Comparison of ENCODE assay signal across 16 mouse cellular contexts in genomic region chr5:120436885-120437495, GRCm38 (mm10). TPM values are rescaled to one million over a fixed set of nuclear protein-coding genes. Genes with fewer than 3 reads are reported as not detected.
DNase-seq lines count a peak whose midpoint lies in the region; ATAC-seq lines count a peak whose summit lies in the region.
"Had no signal": no experiment of that assay in that cellular context is flagged by ENCODE, and none has a peak within 500 bp of the region (broad histone marks: within the 10 kb centered on the region; RNA-seq: fewer than 3 reads in every experiment).

No protein-coding gene starts in this region.

- no peaks in the 10 kb centered on the region for H3K9me3 ChIP-seq in forebrain, embryonic 14.5 days (replicated peaks; ENCODE audit: control insufficient read depth, low read length)
- H3K9me3 ChIP-seq in limb, embryonic 11.5 days (ENCODE audit: control insufficient read depth, low read length): no peaks in the 10 kb centered on the region
- H3K9me3 ChIP-seq in neural tube, embryonic 14.5 days (ENCODE audit: control insufficient read depth, low read length): no peaks in the 10 kb centered on the region
- H3K9me3 ChIP-seq in liver, embryonic 12.5 days (replicated peaks): no peaks in the 10 kb centered on the region
- H3K9me3 ChIP-seq: embryonic facial prominence, embryonic 13.5 days; heart, embryonic 10.5 days had no signal

- no peak for ATAC-seq in CD4-positive, CD25-positive, alpha-beta regulatory T cell, adult 4 months
- no peak for ATAC-seq in forebrain, embryonic 14.5 days
- no peak for ATAC-seq in limb, embryonic 11.5 days (ENCODE audit: insufficient number of reproducible peaks, low FRiP score, low TSS enrichment, low read depth)
- ATAC-seq in neural tube, embryonic 14.5 days (ENCODE audit: low read depth): no peak
- ATAC-seq in liver, embryonic 12.5 days: no peak

- H3K36me3 ChIP-seq in forebrain, embryonic 14.5 days (ENCODE audit: control insufficient read depth, insufficient read depth, low read length): no peaks in the 10 kb centered on the region
- H3K36me3 ChIP-seq in limb, embryonic 11.5 days (ENCODE audit: control insufficient read depth, insufficient read depth, low read length): no peaks in the 10 kb centered on the region
- H3K36me3 ChIP-seq in neural tube, embryonic 14.5 days (ENCODE audit: control insufficient read depth, insufficient read depth, low read length): no peaks in the 10 kb centered on the region
- no peaks in the 10 kb centered on the region for H3K36me3 ChIP-seq in liver, embryonic 12.5 days
- H3K36me3 ChIP-seq: embryonic facial prominence, embryonic 13.5 days; heart, embryonic 10.5 days had no signal

- peaks cover 22% of the 10 kb centered on the region for H3K4me1 ChIP-seq in forebrain, embryonic 14.5 days (ENCODE audit: control insufficient read depth, insufficient read depth, low read length)
- peaks cover 14% of the 10 kb centered on the region for H3K4me1 ChIP-seq in limb, embryonic 11.5 days (ENCODE audit: control insufficient read depth, insufficient read depth, low read length)
- H3K4me1 ChIP-seq in neural tube, embryonic 14.5 days (ENCODE audit: control insufficient read depth, insufficient read depth, low read length): peaks cover 8% of the 10 kb centered on the region
- peaks cover 18% of the 10 kb centered on the region for H3K4me1 ChIP-seq in liver, embryonic 12.5 days

- peak overlapping the region; percentile 60; the same call in 1 of the 2 replicates for H3K27ac ChIP-seq in forebrain, embryonic 14.5 days (ENCODE audit: low read depth, low read length)
- no peak overlapping the region for H3K27ac ChIP-seq in limb, embryonic 11.5 days (replicated peaks; ENCODE audit: low read depth, low read length)
- H3K27ac ChIP-seq in neural tube, embryonic 14.5 days (ENCODE audit: low read depth, low read length): peak overlapping the region; percentile 91
- no peak overlapping the region for H3K27ac ChIP-seq in liver, embryonic 12.5 days
- H3K27ac ChIP-seq: embryonic facial prominence, embryonic 13.5 days; heart, embryonic 10.5 days had no signal

- peak; percentile 20 for DNase-seq in CD4-positive, CD25-positive, alpha-beta regulatory T cell, adult 2 months (ENCODE audit: low read depth, low spot score)
- no peak for DNase-seq in forebrain, embryonic 14.5 days (ENCODE audit: low spot score)
- peak; percentile 48 for DNase-seq in limb, embryonic 11.5 days (ENCODE audit: low spot score)
- no peak for DNase-seq in layer of hippocampus, adult 8-10 months (ENCODE audit: low spot score in 2 of 2)
- no peak for DNase-seq in testis, postnatal 10 days (ENCODE audit: low spot score)
- DNase-seq: adrenal gland, postnatal 14 days; cerebellum, adult 11-12 months; right cerebral cortex, postnatal 4 days had no signal

- peaks cover 76% of the 10 kb centered on the region for H3K27me3 ChIP-seq in forebrain, embryonic 14.5 days (replicated peaks; ENCODE audit: control insufficient read depth, insufficient read depth, low read length)
- peaks cover 83% of the 10 kb centered on the region for H3K27me3 ChIP-seq in limb, embryonic 11.5 days (ENCODE audit: control insufficient read depth, insufficient read depth, low read length)
- H3K27me3 ChIP-seq in neural tube, embryonic 14.5 days (ENCODE audit: control insufficient read depth, insufficient read depth, low read length): peaks cover 27% of the 10 kb centered on the region
- peaks cover 97% of the 10 kb centered on the region for H3K27me3 ChIP-seq in liver, embryonic 12.5 days (replicated peaks)

- H3K9ac ChIP-seq in forebrain, embryonic 14.5 days (ENCODE audit: low read length): peak overlapping the region; percentile 54; the same call in 1 of the 2 replicates
- no peak overlapping the region for H3K9ac ChIP-seq in limb, embryonic 11.5 days (ENCODE audit: low read length)
- H3K9ac ChIP-seq in neural tube, embryonic 14.5 days (replicated peaks; ENCODE audit: low read depth, low read length): peak overlapping the region; percentile 89
- no peak overlapping the region for H3K9ac ChIP-seq in liver, embryonic 12.5 days
- H3K9ac ChIP-seq: embryonic facial prominence, embryonic 13.5 days had no signal

- peak overlapping the region; percentile 37 for H3K4me2 ChIP-seq in forebrain, embryonic 14.5 days (ENCODE audit: low read length)
- no peak overlapping the region for H3K4me2 ChIP-seq in limb, embryonic 11.5 days (ENCODE audit: low read depth, severe bottlenecking)
- peak overlapping the region; percentile 74 for H3K4me2 ChIP-seq in neural tube, embryonic 14.5 days (ENCODE audit: low read depth, low read length)
- H3K4me2 ChIP-seq in liver, embryonic 12.5 days: no peak overlapping the region

- under 1% methylated on average over 18 of the region's 18 CpGs for WGBS in forebrain, embryonic 14.5 days
- WGBS in limb, embryonic 11.5 days: under 1% methylated on average over 18 of the region's 18 CpGs
- under 1% methylated on average over 18 of the region's 18 CpGs for WGBS in neural tube, embryonic 14.5 days
- 3% methylated on average over 18 of the region's 18 CpGs for WGBS in liver, embryonic 12.5 days (ENCODE audit: insufficient replicate concordance)

- peak overlapping the region; percentile 17 for H3K4me3 ChIP-seq in forebrain, embryonic 14.5 days (ENCODE audit: low read depth, low read length)
- H3K4me3 ChIP-seq in limb, embryonic 11.5 days (ENCODE audit: low read depth, low read length): no peak overlapping the region
- H3K4me3 ChIP-seq in neural tube, embryonic 14.5 days (ENCODE audit: low read depth, low read length): peak overlapping the region; percentile 53
- no peak overlapping the region for H3K4me3 ChIP-seq in liver, embryonic 12.5 days

RNA-seq across cellular contexts. Expression of gene Lhx5, which starts 5.5 kb away (rescaled TPM):
- not detected for polyA plus RNA-seq in CD4-positive, CD25-positive, alpha-beta regulatory T cell, adult 4 months (2017; shearing (Covaris generic))
- polyA plus RNA-seq in forebrain, embryonic 14.5 days (2014; fragmentation: Nextera tagmentation; extraction: Ambion mirVana): 3.5 and 5.1 TPM in 2 replicates
- not detected in 2 replicates for polyA plus RNA-seq in limb, embryonic 11.5 days (2014; fragmentation: Nextera tagmentation; extraction: Ambion mirVana)
- 27.6 and 28.1 TPM in 2 replicates for polyA plus RNA-seq in neural tube, embryonic 14.5 days (2014; fragmentation: Nextera tagmentation; extraction: Ambion mirVana)
- total RNA-seq in layer of hippocampus, adult 8-10 months (2022): under 1 TPM in 2 of 4 experiments, not detected in 2; 0.10 to 0.11 TPM
- not detected in 2 replicates for polyA plus RNA-seq in liver, embryonic 12.5 days (2016; fragmentation: Nextera tagmentation; extraction: Ambion mirVana)
- total RNA-seq: adrenal gland, postnatal 14 days; gastrocnemius, adult 18-20 months had no signal

RNA-seq across cellular contexts. Expression of gene Sdsl, which starts 35.6 kb away (rescaled TPM):
- not detected for polyA plus RNA-seq in CD4-positive, CD25-positive, alpha-beta regulatory T cell, adult 4 months (2017; shearing (Covaris generic))
- 2.2 and 3.2 TPM in 2 replicates for polyA plus RNA-seq in forebrain, embryonic 14.5 days (2014; fragmentation: Nextera tagmentation; extraction: Ambion mirVana)
- 4.0 and 4.2 TPM in 2 replicates for polyA plus RNA-seq in limb, embryonic 11.5 days (2014; fragmentation: Nextera tagmentation; extraction: Ambion mirVana)
- 5.8 and 8.3 TPM in 2 replicates for polyA plus RNA-seq in neural tube, embryonic 14.5 days (2014; fragmentation: Nextera tagmentation; extraction: Ambion mirVana)
- 10 to 100 TPM in 3 of 4 experiments, 1 to 10 TPM in 1; 7.5 to 11.6 (median 10.6) TPM for total RNA-seq in layer of hippocampus, adult 8-10 months (2022)
- polyA plus RNA-seq in liver, embryonic 12.5 days (2016; fragmentation: Nextera tagmentation; extraction: Ambion mirVana): 1.1 TPM in 2 replicates

RNA-seq across cellular contexts. Expression of gene Sds, which starts 39.3 kb away (rescaled TPM):
- not detected for polyA plus RNA-seq in CD4-positive, CD25-positive, alpha-beta regulatory T cell, adult 4 months (2017; shearing (Covaris generic))
- not detected in 2 replicates for polyA plus RNA-seq in forebrain, embryonic 14.5 days (2014; fragmentation: Nextera tagmentation; extraction: Ambion mirVana)
- not detected in 2 replicates for polyA plus RNA-seq in limb, embryonic 11.5 days (2014; fragmentation: Nextera tagmentation; extraction: Ambion mirVana)
- polyA plus RNA-seq in neural tube, embryonic 14.5 days (2014; fragmentation: Nextera tagmentation; extraction: Ambion mirVana): 0.29 TPM in 1 of 2 replicates, not detected in the other
- under 1 TPM in 2 of 4 experiments, not detected in 2; 0.82 to 0.91 TPM for total RNA-seq in layer of hippocampus, adult 8-10 months (2022)
- polyA plus RNA-seq in liver, embryonic 12.5 days (2016; fragmentation: Nextera tagmentation; extraction: Ambion mirVana): not detected in 2 replicates
- total RNA-seq: layer of hippocampus, postnatal 14 days had no signal
- polyA plus RNA-seq: embryonic facial prominence, embryonic 13.5 days; liver, embryonic 11.5 days had no signal

Comparison
In these comparisons a context has a peak if more than half of its experiments do, and no peak if none do; other contexts are left out.
1. DNase-seq: peak in CD4-positive, CD25-positive, alpha-beta regulatory T cell, adult 2 months (single experiment) and limb, embryonic 11.5 days (single experiment); none in forebrain, embryonic 14.5 days (single experiment), layer of hippocampus, adult 8-10 months (0 of 2) and testis, postnatal 10 days (single experiment).
2. H3K27ac ChIP-seq: peak in forebrain, embryonic 14.5 days (single experiment) and neural tube, embryonic 14.5 days (single experiment); none in limb, embryonic 11.5 days (single experiment) and liver, embryonic 12.5 days (single experiment).
3. H3K4me2 ChIP-seq: peak in forebrain, embryonic 14.5 days (single experiment) and neural tube, embryonic 14.5 days (single experiment); none in limb, embryonic 11.5 days (single experiment) and liver, embryonic 12.5 days (single experiment).
4. H3K4me3 ChIP-seq: peak in forebrain, embryonic 14.5 days (single experiment) and neural tube, embryonic 14.5 days (single experiment); none in limb, embryonic 11.5 days (single experiment) and liver, embryonic 12.5 days (single experiment).
5. H3K9ac ChIP-seq: peak in forebrain, embryonic 14.5 days (single experiment) and neural tube, embryonic 14.5 days (single experiment); none in limb, embryonic 11.5 days (single experiment) and liver, embryonic 12.5 days (single experiment).